Mouse (Mus musculus): ENCODE measurements around the gene Tbx3. TPM values are rescaled to one million over a fixed set of nuclear protein-coding genes. Genes with fewer than 3 reads are reported as not detected.

Gene Tbx3
- total and polyA plus RNA-seq, 3 experiments: 4.4 to 10.4 (median 10.2) TPM

- peak overlapping the region; percentile 55 for H3K9ac ChIP-seq (ENCODE audit: low read depth, low read length)
- DNase-seq: no peak
- no peak for TF ChIP-seq POLR2A (IDR thresholded peaks at IDR 0.05; ENCODE audit: insufficient read depth, low read depth, low read length)
- TF ChIP-seq CTCF (IDR thresholded peaks at IDR 0.05): no peak
- no peak for TF ChIP-seq EP300 (IDR thresholded peaks at IDR 0.05; ENCODE audit: insufficient read depth, low read depth, low read length)
- H3K27me3 ChIP-seq (ENCODE audit: control insufficient read depth, insufficient read depth, low read length): no peaks in the 10 kb centered on the region
- no peaks in the 10 kb centered on the region for H3K79me2 ChIP-seq (replicated peaks; ENCODE audit: control insufficient read depth, insufficient read depth, low read length)
- H3K4me3 ChIP-seq: peak overlapping the region; percentile 58
- H3K27ac ChIP-seq: peak overlapping the region; percentile 93
- peaks cover 15% of the 10 kb centered on the region for H3K36me3 ChIP-seq (ENCODE audit: control insufficient read depth, insufficient read depth, low read length)
- intact Hi-C loops (cut with DNase I): loop anchor here (5.0 kb wide), 3 partner anchors 616 to 796 kb away; no protein-coding TSS in a partner anchor
- WGBS: 26% methylated on average over 17 of the region's 17 CpGs
- H3K4me1 ChIP-seq (ENCODE audit: control insufficient read depth, insufficient read depth, low read length): no peaks in the 10 kb centered on the region; the same call in 1 of the 2 replicates
Observed at GRCm38 (mm10) chr5:119672984-119673600, 2.6 kb downstream of the Tbx3 start.

DNA sequence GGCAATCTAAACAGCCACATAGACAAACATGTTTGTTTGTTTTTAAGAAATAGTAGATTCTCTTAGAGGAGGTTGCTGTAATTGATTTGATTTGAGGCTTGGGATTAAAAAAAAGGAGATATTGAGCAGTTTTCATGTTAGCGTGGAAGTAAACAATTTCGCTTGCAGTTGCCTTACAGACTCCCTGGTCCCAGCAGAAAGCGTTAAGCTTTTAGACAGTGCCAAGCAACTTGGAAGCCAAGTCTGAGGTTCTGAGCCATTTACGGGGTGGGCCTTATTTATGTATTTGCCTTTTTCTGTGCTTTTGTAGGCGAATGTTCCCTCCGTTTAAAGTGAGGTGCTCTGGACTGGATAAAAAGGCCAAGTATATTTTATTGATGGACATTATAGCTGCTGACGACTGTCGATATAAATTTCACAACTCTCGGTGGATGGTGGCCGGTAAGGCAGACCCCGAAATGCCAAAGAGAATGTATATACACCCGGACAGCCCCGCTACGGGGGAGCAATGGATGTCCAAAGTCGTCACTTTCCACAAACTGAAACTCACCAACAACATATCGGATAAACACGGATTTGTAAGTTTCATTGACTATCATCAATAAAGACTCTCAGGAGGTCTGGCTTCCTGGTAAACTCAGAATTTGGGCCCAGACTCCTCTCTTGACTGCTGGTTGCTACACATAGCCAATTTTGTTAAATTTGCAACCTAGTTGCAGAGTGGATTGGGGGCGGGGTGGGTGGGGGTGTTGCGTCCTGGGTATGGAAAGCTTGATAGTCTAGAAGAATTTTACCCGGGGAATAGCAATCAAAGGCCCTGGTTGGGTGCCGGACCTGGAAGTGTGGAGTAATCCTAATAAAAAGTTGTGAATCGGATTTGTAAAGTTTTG lies 3.5 kb downstream of the Tbx3 start:
- peak overlapping the region; percentile 33; the same call in 1 of the 2 replicates for H3K9ac ChIP-seq (ENCODE audit: low read depth, low read length)
- no peak for DNase-seq

GRCm38 (mm10) chr5:119674606-119675330 lies 4.3 kb downstream of the Tbx3 start:
- intact Hi-C loops (cut with DNase I): loop anchor here (5.0 kb wide), 3 partner anchors 617 to 797 kb away; no protein-coding TSS in a partner anchor
- Histone ChIP-seq H3K9ac (ENCODE audit: low read depth, low read length) (peak overlapping the region; percentile 29; the same call in 1 of the 2 replicates), H3K4me3 (peak overlapping the region; percentile 58), H3K36me3 (ENCODE audit: control insufficient read depth, insufficient read depth, low read length) (peaks cover 20% of the 10 kb centered on the region), H3K79me2 (replicated peaks; ENCODE audit: control insufficient read depth, insufficient read depth, low read length) (no peaks in the 10 kb centered on the region), H3K4me1 (ENCODE audit: control insufficient read depth, insufficient read depth, low read length) (no peaks in the 10 kb centered on the region; the same call in 1 of the 2 replicates), H3K27me3 (ENCODE audit: control insufficient read depth, insufficient read depth, low read length) (no peaks in the 10 kb centered on the region), H3K27ac (peak overlapping the region; percentile 26; the same call in 1 of the 2 replicates)
- DNase-seq: no peak
- TF ChIP-seq EP300 (IDR thresholded peaks at IDR 0.05; ENCODE audit: insufficient read depth, low read depth, low read length): no peak
- TF ChIP-seq CTCF (IDR thresholded peaks at IDR 0.05): no peak
- no peak for TF ChIP-seq POLR2A (IDR thresholded peaks at IDR 0.05; ENCODE audit: insufficient read depth, low read depth, low read length)
- WGBS: 62% methylated on average over 12 of the region's 12 CpGs

More for the DNA sequence above, 3.5 kb downstream of the Tbx3 start:
- peaks cover 18% of the 10 kb centered on the region for H3K36me3 ChIP-seq (ENCODE audit: control insufficient read depth, insufficient read depth, low read length)
- H3K27me3 ChIP-seq (ENCODE audit: control insufficient read depth, insufficient read depth, low read length): no peaks in the 10 kb centered on the region
- intact Hi-C loops (cut with DNase I): loop anchor here (5.0 kb wide), 3 partner anchors 617 to 797 kb away; no protein-coding TSS in a partner anchor
- H3K4me3 ChIP-seq: peak overlapping the region; percentile 58
- TF ChIP-seq CTCF (IDR thresholded peaks at IDR 0.05) (no peak), EP300 (IDR thresholded peaks at IDR 0.05; ENCODE audit: insufficient read depth, low read depth, low read length) (no peak), POLR2A (IDR thresholded peaks at IDR 0.05; ENCODE audit: insufficient read depth, low read depth, low read length) (no peak)
- 51% methylated on average over 22 of the region's 22 CpGs for whole genome bisulfite sequencing
- no peaks in the 10 kb centered on the region for H3K79me2 ChIP-seq (replicated peaks; ENCODE audit: control insufficient read depth, insufficient read depth, low read length)
- H3K4me1 ChIP-seq (ENCODE audit: control insufficient read depth, insufficient read depth, low read length): no peaks in the 10 kb centered on the region; the same call in 1 of the 2 replicates
- peak overlapping the region; percentile 93 for H3K27ac ChIP-seq

GRCm38 (mm10) chr5:119676245-119676644 lies 5.8 kb downstream of the Tbx3 start:
- Histone ChIP-seq H3K27ac (no peak overlapping the region), H3K4me3 (no peak overlapping the region), H3K79me2 (replicated peaks; ENCODE audit: control insufficient read depth, insufficient read depth, low read length) (no peaks in the 10 kb centered on the region), H3K27me3 (ENCODE audit: control insufficient read depth, insufficient read depth, low read length) (peaks cover 1% of the 10 kb centered on the region; the same call in 1 of the 2 replicates), H3K4me1 (ENCODE audit: control insufficient read depth, insufficient read depth, low read length) (no peaks in the 10 kb centered on the region; the same call in none of the 2 replicates), H3K9ac (ENCODE audit: low read depth, low read length) (no peak overlapping the region), H3K36me3 (ENCODE audit: control insufficient read depth, insufficient read depth, low read length) (peaks cover 24% of the 10 kb centered on the region)
- intact Hi-C loops (cut with DNase I): no loop called here
- DNase-seq: no peak
- 68% methylated on average over 2 of the region's 2 CpGs for WGBS
- no peak for TF ChIP-seq CTCF (IDR thresholded peaks at IDR 0.05)
- no peak for TF ChIP-seq POLR2A (IDR thresholded peaks at IDR 0.05; ENCODE audit: insufficient read depth, low read depth, low read length)
- no peak for TF ChIP-seq EP300 (IDR thresholded peaks at IDR 0.05; ENCODE audit: insufficient read depth, low read depth, low read length)

DNA sequence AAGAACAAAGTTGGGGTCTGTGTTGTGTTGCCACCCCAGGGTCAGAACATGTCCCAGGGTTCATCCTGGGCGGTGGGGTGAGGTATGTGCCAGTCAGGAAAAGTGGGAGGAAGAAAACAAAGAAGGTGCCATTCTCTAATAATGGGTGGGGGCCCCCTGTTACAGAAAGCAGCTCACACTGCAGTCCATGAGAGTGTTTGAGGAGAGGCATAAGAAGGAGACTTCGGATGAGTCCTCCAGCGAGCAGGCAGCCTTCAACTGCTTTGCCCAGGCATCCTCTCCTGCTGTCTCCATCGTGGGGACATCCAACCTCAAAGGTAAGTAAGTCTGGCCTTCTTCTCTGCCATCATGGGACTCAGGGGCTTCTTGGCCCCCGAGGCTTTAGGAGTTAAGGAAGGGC lies 8.0 kb downstream of the Tbx3 start:
- Histone ChIP-seq H3K9ac (ENCODE audit: low read depth, low read length) (no peak overlapping the region), H3K4me1 (ENCODE audit: control insufficient read depth, insufficient read depth, low read length) (no peaks in the 10 kb centered on the region; the same call in none of the 2 replicates), H3K4me3 (no peak overlapping the region), H3K79me2 (replicated peaks; ENCODE audit: control insufficient read depth, insufficient read depth, low read length) (no peaks in the 10 kb centered on the region), H3K27me3 (ENCODE audit: control insufficient read depth, insufficient read depth, low read length) (peaks cover 1% of the 10 kb centered on the region; the same call in 1 of the 2 replicates), H3K27ac (no peak overlapping the region), H3K36me3 (ENCODE audit: control insufficient read depth, insufficient read depth, low read length) (peaks cover 24% of the 10 kb centered on the region)
- no peak for DNase-seq
- 76% methylated on average over 5 of the region's 5 CpGs for WGBS
- TF ChIP-seq POLR2A (IDR thresholded peaks at IDR 0.05; ENCODE audit: insufficient read depth, low read depth, low read length) (no peak), EP300 (IDR thresholded peaks at IDR 0.05; ENCODE audit: insufficient read depth, low read depth, low read length) (no peak), CTCF (IDR thresholded peaks at IDR 0.05) (no peak)
- intact Hi-C loops (cut with DNase I): no loop called here
